Mouse (Mus musculus): ENCODE data around the gene As3mt. TPM values are rescaled to one million over a fixed set of nuclear protein-coding genes. Genes with fewer than 3 reads are reported as not detected.
"Not testable (repeated sequence)": the region's sequence is repeated elsewhere in the genome, so short reads cannot be mapped to it uniquely, and the experiment has no call there.

The As3mt gene
- total RNA-seq, 4 experiments from 2014 or later, result 83.6 to 105 (median 90.4) TPM

GRCm38 (mm10) chr19:46699011-46699481 is 8.2 kb upstream of the As3mt start:
- no peak for DNase-seq (ENCODE audit: low spot score in 2 of 2)

GRCm38 (mm10) chr19:46701156-46701555 is 6.1 kb upstream of the As3mt start:
- DNase-seq (ENCODE audit: low spot score in 2 of 2), result no peak

GRCm38 (mm10) chr19:46705779-46706495 is 1.3 kb upstream of the As3mt start:
- DNase-seq (ENCODE audit: low spot score in 2 of 2), result no peak

GRCm38 (mm10) chr19:46706540-46707295 is 540 bp upstream of the As3mt start:
- no peak for DNase-seq (ENCODE audit: low spot score in 2 of 2)

- DNase-seq (ENCODE audit: low spot score in 2 of 2), result no peak
Observed at GRCm38 (mm10) chr19:46710614-46711013, 3.4 kb downstream of the As3mt start.

- DNase-seq (ENCODE audit: low spot score in 2 of 2), result no peak
Observed at GRCm38 (mm10) chr19:46714234-46714633, 7.0 kb downstream of the As3mt start.

GRCm38 (mm10) chr19:46715016-46715415 is 7.8 kb downstream of the As3mt start:
- no peak for DNase-seq (ENCODE audit: low spot score in 2 of 2)

- no peak for DNase-seq (ENCODE audit: low spot score in 2 of 2)
Observed at GRCm38 (mm10) chr19:46718150-46718549, 10.9 kb downstream of the As3mt start.

- DNase-seq (ENCODE audit: low spot score in 2 of 2), result no peak
Observed at GRCm38 (mm10) chr19:46724411-46724810, 17.2 kb downstream of the As3mt start.

- no peak for DNase-seq (ENCODE audit: low spot score in 2 of 2)
Observed at GRCm38 (mm10) chr19:46726142-46726541, 18.9 kb downstream of the As3mt start.

GRCm38 (mm10) chr19:46727140-46727736 is 20.0 kb downstream of the As3mt start:
- no peak for DNase-seq (ENCODE audit: low spot score in 2 of 2)

GRCm38 (mm10) chr19:46727945-46728540 is 20.8 kb downstream of the As3mt start:
- DNase-seq (ENCODE audit: low spot score in 2 of 2), result no peak

GRCm38 (mm10) chr19:46728909-46729308 is 21.7 kb downstream of the As3mt start:
- DNase-seq (ENCODE audit: low spot score in 2 of 2), result no peak

- no peak for DNase-seq (ENCODE audit: low spot score in 2 of 2)
Observed at GRCm38 (mm10) chr19:46731351-46731750, 24.1 kb downstream of the As3mt start.

- not testable (repeated sequence) for DNase-seq (ENCODE audit: low spot score in 2 of 2)
Observed at GRCm38 (mm10) chr19:46732673-46733072, 25.4 kb downstream of the As3mt start.

- no peak for DNase-seq (ENCODE audit: low spot score in 2 of 2)
Observed at GRCm38 (mm10) chr19:46733626-46734025, 26.4 kb downstream of the As3mt start.

- no peak for DNase-seq (ENCODE audit: low spot score in 2 of 2)
Observed at GRCm38 (mm10) chr19:46735241-46735640, 28.0 kb downstream of the As3mt start.

GRCm38 (mm10) chr19:46737106-46737505 is 29.8 kb downstream of the As3mt start:
- DNase-seq (ENCODE audit: low spot score in 2 of 2), result no peak

- DNase-seq (ENCODE audit: low spot score in 2 of 2), result peak; percentile 12 to 13
Observed at GRCm38 (mm10) chr19:46740341-46741008, 33.2 kb downstream of the As3mt start.

GRCm38 (mm10) chr19:46741574-46741973 is 34.3 kb downstream of the As3mt start:
- DNase-seq (ENCODE audit: low spot score in 2 of 2), result no peak

GRCm38 (mm10) chr19:46744681-46745080 is 37.4 kb downstream of the As3mt start:
- DNase-seq (ENCODE audit: low spot score in 2 of 2), result no peak
